Mouse (Mus musculus) spleen, adult 2 months (tissue): ENCODE measurements around the gene Olfr1512.

ENCODE experiments used
- CTCF ChIP-seq: fragments of 200-500 bp; IDR thresholded peaks from 2 replicates; pipeline ENCODE4 v1.5.1; 2011; ENCODE audit warnings: mild to moderate bottlenecking, inconsistent platforms; ENCODE audit not compliant: insufficient read depth, insufficient read length, insufficient replicate concordance; ENCODE audit errors: extremely low read depth
- POLR2A ChIP-seq: fragments of 200-500 bp; IDR thresholded peaks from 2 replicates; pipeline ENCODE4 v1.6.1; 2011; ENCODE audit warnings: low read depth, low read length, inconsistent platforms

- TF ChIP-seq CTCF (no peak), POLR2A (no peak)
These were observed 10.2 kb downstream of the Olfr1512 start for GRCm38 (mm10) chr14:52368741-52369140.
